Mouse (Mus musculus): ENCODE data around the gene Aoah. TPM values are rescaled to one million over a fixed set of nuclear protein-coding genes. Genes with fewer than 3 reads are reported as not detected.

Gene Aoah
- 0.82 and 1.1 TPM in 2 replicates for total RNA-seq (2021)
- long read RNA-seq, experiment 1, result 0 reads
- long read RNA-seq, experiment 2, result 0 reads

GRCm38 (mm10) chr13:20793901-20794300, at the start of gene Aoah:
TSS of gene Aoah (plus strand) at chr13:20794113.
- DNase-seq, result no peak

GRCm38 (mm10) chr13:20754843-20755242, 39.1 kb upstream of the Aoah start:
- DNase-seq, result no peak

DNA sequence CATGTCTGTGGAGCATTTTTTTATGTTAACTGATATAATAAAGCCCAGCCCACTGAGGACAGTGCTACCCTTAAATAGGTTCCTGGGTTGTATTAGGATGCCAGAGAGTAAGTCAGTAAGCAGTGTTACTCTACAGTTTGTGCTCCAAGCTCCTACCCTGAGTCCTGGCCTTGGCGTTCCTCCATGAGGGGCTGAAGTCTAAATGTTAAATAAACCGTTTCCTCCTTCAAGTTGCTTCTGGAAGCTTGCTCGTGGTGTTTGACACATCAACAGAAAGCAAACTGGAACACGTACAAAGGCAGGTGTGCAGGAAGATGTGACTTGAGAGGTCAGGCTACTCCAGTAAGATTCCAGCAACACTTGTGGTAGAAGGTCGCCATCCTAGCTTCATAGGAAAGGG, 10.3 kb upstream of the Aoah start:
- no peak for DNase-seq

GRCm38 (mm10) chr13:20784060-20784459, 9.9 kb upstream of the Aoah start:
- no peak for DNase-seq

DNA sequence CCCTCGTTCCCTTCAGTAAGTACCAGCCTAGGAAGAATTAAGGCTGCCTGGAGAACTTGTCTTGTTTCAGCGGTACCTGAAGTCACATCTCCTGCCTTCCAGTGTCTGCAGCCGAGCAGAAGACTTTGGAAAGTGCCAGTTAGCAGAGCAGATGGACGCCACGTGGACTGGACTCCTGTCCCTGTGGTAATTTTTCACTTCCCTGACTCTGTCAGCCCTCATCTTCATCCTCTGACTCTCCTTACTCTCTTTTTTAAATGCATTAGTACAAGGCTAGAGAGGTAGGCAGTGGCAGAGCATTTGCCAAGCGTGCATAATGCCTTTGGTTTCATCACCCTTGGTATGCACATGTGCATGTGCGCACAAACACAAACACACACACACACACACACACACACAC, 8.0 kb upstream of the Aoah start:
- DNase-seq, result no peak

DNA sequence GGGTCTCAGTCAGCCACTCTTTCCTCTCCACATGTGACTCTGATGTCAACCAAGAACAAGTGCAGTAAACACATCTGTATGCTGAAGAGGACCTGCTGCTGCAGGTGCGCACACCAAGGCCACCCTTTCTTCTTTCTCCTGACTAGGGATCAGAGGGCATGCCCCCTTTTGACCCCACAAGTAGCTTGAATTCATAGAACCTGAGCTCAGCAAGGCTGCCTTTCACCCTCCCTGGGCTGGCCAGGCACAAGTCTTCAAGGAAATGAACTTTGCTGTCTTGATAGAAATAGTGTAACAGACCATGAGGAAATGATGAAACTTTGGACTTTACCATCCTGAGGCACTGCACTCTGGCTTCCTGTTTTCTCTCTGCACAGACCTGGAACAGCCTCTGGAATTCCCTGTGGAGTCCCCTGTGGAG, 7.1 kb upstream of the Aoah start:
- peak; percentile 5 for DNase-seq

GRCm38 (mm10) chr13:20787952-20788351, 6.0 kb upstream of the Aoah start:
- no peak for DNase-seq

- DNase-seq, result no peak
These were observed 2.7 kb downstream of the Aoah start for GRCm38 (mm10) chr13:20796651-20797050.

DNA sequence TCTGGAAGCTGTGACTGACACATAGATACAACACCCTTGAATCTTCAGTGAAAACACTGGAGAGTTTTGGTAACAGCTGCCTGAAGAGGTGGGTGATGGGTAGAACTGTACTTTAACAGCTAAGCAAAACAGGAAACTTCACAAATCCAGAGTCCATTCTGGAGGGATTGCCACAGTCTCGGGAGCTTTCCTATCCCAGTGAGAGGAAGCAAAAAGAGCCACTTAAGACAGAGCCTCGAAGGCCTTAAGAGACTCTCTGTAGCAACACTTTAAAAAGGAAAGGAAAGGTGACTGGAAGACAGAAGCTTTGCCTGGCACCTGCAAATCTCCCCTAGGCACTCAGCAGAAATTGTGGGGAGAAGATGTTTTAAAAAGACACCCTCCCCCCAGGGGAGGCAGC, 4.6 kb downstream of the Aoah start:
- DNase-seq, result no peak

DNA sequence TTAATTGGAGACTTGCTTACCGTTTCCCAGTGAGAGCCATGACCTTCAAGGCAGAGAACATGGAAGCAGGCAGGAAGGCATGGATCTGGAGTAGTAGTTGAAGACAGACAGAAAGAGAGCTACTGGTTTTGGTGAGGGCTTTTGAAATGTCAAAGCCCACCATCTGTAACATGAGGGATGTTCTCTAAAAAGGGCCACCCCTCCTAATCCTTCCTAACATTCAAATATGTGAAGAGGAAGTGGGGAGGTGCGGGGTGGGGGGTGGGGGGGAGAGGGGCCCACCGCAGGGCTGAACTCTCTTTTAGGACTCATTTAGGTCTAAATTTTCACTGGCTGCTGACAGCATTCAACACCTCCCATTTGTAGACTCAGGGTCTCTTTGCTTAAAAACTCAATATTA, 5.9 kb downstream of the Aoah start:
- DNase-seq, result no peak

- DNase-seq, result peak; percentile 9
These were observed 6.7 kb downstream of the Aoah start for GRCm38 (mm10) chr13:20800569-20800968.

DNA sequence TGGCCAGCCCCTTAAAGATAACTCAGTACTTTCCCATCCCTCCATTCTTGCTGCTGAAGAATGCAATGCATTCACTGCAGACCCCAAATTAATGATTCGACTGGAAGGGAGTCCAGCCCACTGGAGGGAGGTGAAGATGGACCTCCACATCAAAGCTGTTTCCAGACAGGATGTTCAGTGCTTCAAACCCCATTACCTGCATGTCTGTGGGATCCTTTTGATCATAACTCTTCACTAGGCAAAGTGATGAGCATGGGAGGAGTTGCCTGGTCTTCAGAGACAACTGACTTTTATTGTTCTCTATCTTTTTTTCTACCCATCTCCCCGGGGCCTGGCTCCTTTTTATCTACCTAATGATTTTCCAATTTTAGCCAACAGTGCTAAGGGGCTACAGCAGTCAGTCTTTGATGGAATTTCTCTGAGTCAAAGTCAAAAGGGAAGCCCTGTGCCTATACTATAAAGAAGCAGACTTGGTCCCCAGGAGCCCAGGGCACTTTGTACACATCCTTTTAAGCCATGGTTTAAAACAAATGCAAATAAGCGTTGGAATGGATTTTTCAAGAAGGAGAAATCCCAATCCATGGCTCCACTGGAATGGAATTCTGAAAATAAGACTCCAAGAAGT, 18.0 kb downstream of the Aoah start:
- no peak for DNase-seq

DNA sequence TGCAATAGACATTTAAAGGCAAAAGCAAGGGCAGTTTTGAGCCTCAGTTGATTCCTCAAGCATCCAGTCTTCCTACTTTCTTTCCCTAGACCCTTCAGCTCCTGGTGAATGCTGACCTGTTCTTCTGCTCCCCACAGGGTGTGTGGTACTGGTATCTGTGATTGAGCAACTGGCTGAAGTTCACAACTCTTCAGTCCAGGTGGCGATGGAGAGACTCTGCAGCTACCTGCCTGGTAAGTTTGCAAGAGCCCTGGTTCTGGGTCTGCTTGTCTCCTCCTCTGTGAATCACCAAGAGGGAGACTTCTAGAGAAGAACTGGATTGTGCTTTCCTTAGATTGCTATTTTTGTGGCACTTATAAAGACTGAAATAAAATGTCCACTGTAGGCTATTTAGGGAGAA, 22.5 kb downstream of the Aoah start:
- DNase-seq, result no peak

DNA sequence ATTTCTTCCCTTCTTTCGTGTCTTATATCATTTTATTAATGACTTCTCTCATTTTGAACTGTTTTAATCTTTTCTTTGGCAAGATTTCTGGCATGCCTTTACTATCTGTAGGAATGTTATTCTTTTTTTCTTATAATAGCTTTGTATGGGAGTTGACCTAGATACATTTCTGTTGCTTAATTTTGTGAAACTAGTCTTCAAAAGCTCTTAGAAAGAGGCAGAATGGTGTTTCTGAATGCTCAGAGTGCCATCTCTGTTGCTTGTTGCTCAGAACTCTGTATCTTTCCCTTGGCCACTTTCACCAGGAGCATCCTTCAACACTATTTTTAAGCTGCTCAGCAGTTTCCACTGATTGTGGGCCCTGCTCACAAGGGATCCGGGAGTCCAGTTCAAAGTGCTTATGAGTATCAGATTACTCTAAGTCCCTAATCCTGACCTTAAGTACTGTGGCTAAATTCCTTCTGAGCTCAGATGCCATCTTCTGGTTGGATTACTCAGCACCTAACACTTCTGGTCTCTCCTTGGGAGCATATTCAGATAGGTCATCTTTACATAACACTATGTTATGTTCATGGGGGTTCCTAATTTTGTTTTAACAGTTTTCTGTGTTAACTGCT, 26.9 kb downstream of the Aoah start:
- no peak for DNase-seq

DNA sequence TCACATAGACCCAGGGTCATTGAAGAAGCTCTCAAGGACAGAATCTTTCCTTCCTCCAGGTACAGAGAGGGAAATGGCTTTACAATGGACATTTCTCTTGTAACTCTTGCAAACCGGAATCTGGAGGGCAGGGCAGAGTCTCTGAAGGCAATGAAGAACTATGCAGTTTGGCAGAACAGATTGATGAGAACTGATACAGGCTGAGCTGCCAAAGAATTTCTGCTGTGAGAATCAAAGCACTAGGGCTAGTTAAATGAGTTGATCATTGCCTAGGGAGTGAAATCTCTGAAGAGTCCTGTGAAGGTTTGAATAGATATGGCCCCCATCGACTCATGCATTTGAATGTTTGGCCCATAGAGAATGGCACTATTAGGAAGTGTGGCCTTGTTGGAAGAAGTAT, 34.8 kb downstream of the Aoah start:
- no peak for DNase-seq

GRCm38 (mm10) chr13:20829181-20829900, 35.4 kb downstream of the Aoah start:
- DNase-seq, result peak; percentile 15

DNA sequence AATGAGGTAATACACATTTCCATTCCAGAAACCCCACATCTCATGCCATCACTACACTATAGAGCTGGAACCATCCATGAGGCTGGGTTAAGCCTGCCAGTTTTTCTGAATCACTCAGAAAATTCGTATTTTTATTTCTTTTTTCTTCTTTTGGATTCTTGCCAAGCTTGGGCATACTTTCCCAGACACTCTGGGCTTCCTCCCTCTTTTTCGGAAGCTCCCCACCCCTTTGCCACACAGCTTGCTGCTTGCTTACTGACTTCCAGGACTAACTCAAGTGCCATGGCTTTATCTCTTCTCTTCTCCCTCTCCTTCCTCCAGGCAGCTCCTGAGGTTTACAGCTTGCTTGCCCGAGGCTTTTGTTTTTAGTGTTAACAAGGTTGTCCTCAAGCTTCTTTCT, 62.0 kb downstream of the Aoah start:
- DNase-seq, result no peak

DNA sequence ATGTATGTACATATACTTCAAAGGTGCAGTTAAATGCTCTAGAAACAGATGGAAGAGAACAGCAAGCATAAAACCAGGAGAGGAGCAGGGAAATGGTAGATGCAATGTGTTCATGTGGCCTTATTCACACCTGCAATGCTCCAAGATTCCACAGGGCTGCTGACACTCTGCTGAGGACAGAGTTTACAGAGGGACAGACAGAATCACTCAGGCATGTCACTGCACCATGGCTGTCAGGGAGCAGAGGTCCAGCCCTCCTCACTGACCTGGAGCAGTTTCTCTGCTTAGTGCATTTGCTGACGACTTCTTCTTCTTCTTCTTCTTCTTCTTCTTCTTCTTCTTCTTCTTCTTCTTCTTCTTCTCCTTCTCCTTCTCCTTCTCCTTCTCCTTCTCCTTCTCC, 105.5 kb downstream of the Aoah start:
- DNase-seq, result no peak

DNA sequence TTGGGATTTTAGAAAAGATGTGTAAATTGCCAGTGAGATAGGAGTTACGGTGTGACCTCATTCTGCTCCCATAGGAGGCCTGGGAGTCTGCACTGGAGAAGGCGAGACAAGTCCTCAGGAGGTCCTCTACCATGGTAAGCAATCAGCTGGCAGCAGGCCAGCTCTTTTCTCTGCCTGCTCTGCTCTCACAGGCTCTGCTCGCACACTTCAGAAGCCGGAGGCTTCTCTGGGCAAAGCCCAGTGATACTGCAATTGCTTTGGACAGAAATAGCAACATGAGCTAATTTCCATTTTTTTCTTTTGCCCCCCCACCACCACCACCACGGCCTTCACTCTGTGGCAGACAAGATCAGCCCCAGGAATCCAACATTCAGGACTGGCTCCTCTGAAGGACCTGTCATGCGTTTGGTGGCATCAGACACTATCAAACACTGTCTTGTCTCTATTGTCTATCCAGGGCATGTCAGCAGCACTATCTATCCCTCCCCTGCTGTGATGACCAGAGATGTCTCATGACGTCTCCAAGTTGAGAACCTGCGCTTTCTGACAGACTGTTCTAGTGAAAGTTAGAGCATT, 106.6 kb downstream of the Aoah start:
- peak; percentile 26 for DNase-seq

GRCm38 (mm10) chr13:20900972-20901457, 107.1 kb downstream of the Aoah start:
- no peak for DNase-seq

DNA sequence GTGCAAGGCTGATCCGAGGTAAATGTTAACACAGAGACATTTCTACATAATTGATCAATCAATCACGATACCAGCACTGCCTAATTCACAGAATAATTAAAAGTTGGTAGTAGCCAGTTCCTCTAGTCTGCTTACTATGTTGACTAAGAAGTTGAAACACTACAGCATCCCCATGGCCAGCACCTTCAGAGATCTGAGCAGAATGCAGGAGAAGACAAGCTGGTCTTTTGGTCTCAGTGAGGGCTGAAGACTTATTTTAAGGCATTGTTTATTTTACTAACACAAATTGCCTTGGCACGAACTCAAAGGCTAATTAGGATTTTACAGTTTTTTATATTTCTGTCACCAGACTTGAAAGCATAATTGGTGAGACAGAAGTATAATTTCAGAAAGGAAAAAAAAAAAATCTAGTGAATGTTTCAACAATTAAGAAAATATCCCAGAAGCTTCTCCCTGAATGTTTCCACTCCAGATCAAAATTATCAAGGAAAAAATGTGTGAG, 107.8 kb downstream of the Aoah start:
- DNase-seq, result no peak

DNA sequence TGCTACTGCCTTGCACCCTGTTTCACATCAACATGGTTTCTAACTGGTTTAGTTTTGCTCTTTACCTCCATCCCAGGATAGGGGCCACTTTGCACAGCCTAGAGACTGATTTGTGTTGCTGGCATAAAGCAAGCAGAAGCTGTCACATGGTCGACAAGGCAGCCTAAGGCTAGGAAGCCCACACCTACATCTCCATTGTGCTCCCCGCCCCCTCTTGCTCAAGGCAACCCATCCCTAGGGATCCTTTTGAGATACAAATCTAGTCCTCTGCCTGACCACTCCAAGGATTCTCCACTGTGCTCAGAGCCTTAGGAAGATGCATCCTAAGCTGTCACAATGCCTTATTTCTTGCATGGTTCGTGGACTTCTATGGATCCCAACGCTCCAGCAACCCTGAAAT, 110.2 kb downstream of the Aoah start:
- no peak for DNase-seq

GRCm38 (mm10) chr13:20905195-20905594, 111.3 kb downstream of the Aoah start:
- DNase-seq, result no peak
